Mouse (Mus musculus) cerebellum, adult 2 months (tissue): ENCODE results near the gene Hspa12a. TPM values are rescaled to one million over a fixed set of nuclear protein-coding genes. Genes with fewer than 3 reads are reported as not detected.

ENCODE experiments used
- DNase-seq, 2 experiments: peaks; one replicate each; pipeline ENCODE4 v3.0.0; 2021
- H3K27ac ChIP-seq: fragments of 200-500 bp; 2 replicates; pipeline ENCODE4 v1.5.1; 2012; ENCODE audit warnings: low read length, control low read depth, inconsistent platforms; ENCODE audit not compliant: insufficient read depth
- H3K27me3 ChIP-seq: fragments of 200-500 bp; 2 replicates; pipeline ENCODE4 v1.6.1; 2012; ENCODE audit warnings: inconsistent platforms, mild to moderate bottlenecking, low read length, moderate library complexity; ENCODE audit not compliant: control insufficient read depth, insufficient read depth
- H3K4me1 ChIP-seq: fragments of 200-500 bp; 2 replicates; pipeline ENCODE4 v1.6.1; 2011; ENCODE audit warnings: low read length; ENCODE audit not compliant: control insufficient read depth, insufficient read depth
- H3K4me3 ChIP-seq: fragments of 200-500 bp; replicated peaks from 2 replicates; pipeline ENCODE3; 2011; ENCODE audit warnings: mild to moderate bottlenecking, low read depth, low read length, control low read depth; ENCODE audit not compliant: insufficient read depth
- CTCF ChIP-seq: fragments of 200-500 bp; IDR thresholded peaks from 2 replicates; pipeline ENCODE4 v1.5.1; 2011; ENCODE audit warnings: low read depth, mild to moderate bottlenecking, control low read depth, low read length, moderate library complexity, borderline replicate concordance; ENCODE audit not compliant: insufficient read depth
- POLR2A ChIP-seq: fragments of 200-500 bp; IDR thresholded peaks from 2 replicates; pipeline ENCODE4 v1.6.1; 2011; ENCODE audit warnings: low read length, control low read depth, borderline replicate concordance; ENCODE audit not compliant: insufficient read depth
- WGBS: fragments of 180-500 bp; shearing (Covaris S2); methylation state at CpG from one replicate; pipeline ENCODE4 v1.1.7; 2018; 5-methylcytosine and 5-hydroxymethylcytosine counted together
- polyA plus RNA-seq: library from polyadenylated mRNA; depleted of rRNA; stranded (reverse); fragments of >200 nt; gene quantifications from 2 replicates; pipeline ENCODE4 v1.2.3, GENCODE M21; 2012; rRNA removed

Hspa12a gene
- polyA plus RNA-seq, 1 experiment, result 103 TPM

GRCm38 (mm10) chr19:58762848-58763541 is 180.5 kb downstream of the Hspa12a start:
- Histone ChIP-seq H3K27me3 (no peaks in the 10 kb centered on the region), H3K27ac (no peak overlapping the region), H3K4me1 (no peaks in the 10 kb centered on the region; the same call in 1 of the 2 replicates), H3K4me3 (no peak overlapping the region)
- DNase-seq, result peak; percentile 17 to 30
- TF ChIP-seq POLR2A (no peak), CTCF (peak; percentile 60)
- WGBS, result 7% methylated on average over 12 of the region's 12 CpGs

GRCm38 (mm10) chr19:58762316-58762715 is 181.1 kb downstream of the Hspa12a start:
- Histone ChIP-seq H3K4me1 (no peaks in the 10 kb centered on the region; the same call in 1 of the 2 replicates), H3K27me3 (no peaks in the 10 kb centered on the region), H3K27ac (no peak overlapping the region), H3K4me3 (no peak overlapping the region)
- TF ChIP-seq CTCF, result no peak
- no peak for TF ChIP-seq POLR2A
- WGBS, result 36% methylated on average over 6 of the region's 6 CpGs
- no peak for DNase-seq

DNA sequence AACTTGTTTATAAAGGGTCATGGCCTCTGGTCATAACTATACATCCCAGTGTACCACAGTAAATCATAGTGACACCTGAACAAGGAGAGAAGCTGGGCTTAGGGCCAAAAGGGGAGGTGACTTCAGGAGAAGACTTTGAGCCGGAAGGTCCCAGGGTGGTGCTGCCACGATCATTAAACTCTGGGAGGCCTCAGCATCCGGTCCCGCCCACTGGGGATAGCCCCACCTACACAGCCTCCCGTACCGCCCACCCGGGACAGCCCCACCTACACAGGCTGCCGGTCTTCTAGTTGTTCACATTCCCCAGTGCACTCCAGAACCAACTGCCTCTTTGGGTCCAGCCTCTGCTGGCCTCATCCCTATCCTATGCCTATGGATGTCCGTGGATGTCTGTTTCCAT is 184.0 kb downstream of the Hspa12a start, which contains the start of gene Pnliprp2:
Gene Pnliprp2, plus strand, starts transcription at position 297 of the 400 bp plus-strand sequence.
- Histone ChIP-seq H3K4me3 (no peak within 1 kb of the TSS), H3K4me1 (no peaks in the 10 kb centered on the region; the same call in 1 of the 2 replicates), H3K27me3 (no peaks in the 10 kb centered on the region), H3K27ac (no peak within 1 kb of the TSS)
- TF ChIP-seq POLR2A (no peak), CTCF (no peak)
- WGBS, result 77% methylated on average over 9 of the region's 9 CpGs
- DNase-seq, result no peak

DNA sequence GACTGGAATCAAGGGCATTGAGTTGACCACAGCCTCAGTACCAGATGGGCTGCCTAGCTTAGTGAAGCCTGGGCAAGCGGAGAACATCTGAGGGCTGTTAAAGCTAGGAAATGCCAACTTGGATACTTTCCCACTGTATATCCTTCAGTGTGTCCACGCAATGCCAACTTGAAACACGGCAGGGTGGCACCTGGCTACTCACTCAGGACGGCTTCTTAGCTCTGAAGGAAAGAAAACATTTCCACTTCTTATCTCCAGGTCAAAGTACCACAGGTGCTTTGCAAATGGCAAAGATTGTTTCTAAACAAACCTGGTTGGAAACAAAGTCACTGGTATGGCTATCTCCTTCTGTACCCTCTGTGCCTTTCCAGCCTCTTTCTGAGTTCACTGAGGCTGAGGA is 184.6 kb downstream of the Hspa12a start:
- no peak for DNase-seq
- TF ChIP-seq CTCF (no peak), POLR2A (no peak)
- Histone ChIP-seq H3K27ac (no peak overlapping the region), H3K27me3 (no peaks in the 10 kb centered on the region), H3K4me1 (no peaks in the 10 kb centered on the region; the same call in 1 of the 2 replicates), H3K4me3 (no peak overlapping the region)
- 17% methylated on average over 4 of the region's 4 CpGs for WGBS

DNA sequence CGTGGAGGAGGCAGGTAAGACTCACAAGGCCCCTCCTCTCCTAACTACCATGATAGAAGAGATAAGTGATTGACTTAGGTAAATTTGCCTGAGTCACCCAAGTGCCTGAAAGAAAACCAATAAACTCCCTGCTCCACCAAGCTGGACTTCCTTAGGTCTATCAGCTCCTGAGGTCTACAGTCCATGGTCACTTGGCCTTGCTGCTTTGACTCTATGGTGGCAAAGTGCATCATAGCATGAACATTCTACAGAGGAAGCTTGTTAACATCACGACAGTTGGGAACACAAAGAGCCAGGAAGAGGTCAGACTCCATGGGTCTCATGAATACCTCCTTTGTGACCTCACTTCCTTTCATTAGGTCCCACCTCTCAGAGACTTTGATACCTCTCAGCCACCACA is 191.9 kb downstream of the Hspa12a start:
- 72% methylated on average over 2 of the region's 2 CpGs for WGBS
- H3K4me1 ChIP-seq, result no peaks in the 10 kb centered on the region
- TF ChIP-seq CTCF (no peak), POLR2A (no peak)
- no peak for DNase-seq
- H3K27me3 ChIP-seq, result no peaks in the 10 kb centered on the region
- no peak overlapping the region for H3K4me3 ChIP-seq
- no peak overlapping the region for H3K27ac ChIP-seq

DNA sequence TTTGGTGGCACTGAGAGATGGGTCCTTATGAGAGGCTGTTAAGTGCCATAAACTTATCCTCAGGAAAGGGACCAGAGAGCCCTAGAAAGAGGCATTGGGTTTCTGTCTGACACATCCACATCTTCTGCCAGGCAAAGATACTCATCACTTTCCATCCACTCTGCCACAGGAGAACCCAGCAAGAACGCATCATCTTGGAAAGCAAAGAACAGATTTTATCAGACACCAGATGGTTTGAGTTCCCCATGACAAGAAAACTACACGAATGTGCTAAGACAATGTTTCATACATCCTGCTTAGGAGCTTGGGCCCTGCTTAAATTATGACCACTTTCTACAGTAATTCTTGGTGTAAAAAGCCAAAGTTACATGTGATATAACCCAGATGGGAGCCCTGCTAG is 192.6 kb downstream of the Hspa12a start:
- H3K27ac ChIP-seq, result no peak overlapping the region
- no peak for DNase-seq
- no peak overlapping the region for H3K4me3 ChIP-seq
- H3K4me1 ChIP-seq, result no peaks in the 10 kb centered on the region
- no peaks in the 10 kb centered on the region for H3K27me3 ChIP-seq
- 32% methylated on average over 2 of the region's 2 CpGs for WGBS
- TF ChIP-seq POLR2A, result no peak
- no peak for TF ChIP-seq CTCF

DNA sequence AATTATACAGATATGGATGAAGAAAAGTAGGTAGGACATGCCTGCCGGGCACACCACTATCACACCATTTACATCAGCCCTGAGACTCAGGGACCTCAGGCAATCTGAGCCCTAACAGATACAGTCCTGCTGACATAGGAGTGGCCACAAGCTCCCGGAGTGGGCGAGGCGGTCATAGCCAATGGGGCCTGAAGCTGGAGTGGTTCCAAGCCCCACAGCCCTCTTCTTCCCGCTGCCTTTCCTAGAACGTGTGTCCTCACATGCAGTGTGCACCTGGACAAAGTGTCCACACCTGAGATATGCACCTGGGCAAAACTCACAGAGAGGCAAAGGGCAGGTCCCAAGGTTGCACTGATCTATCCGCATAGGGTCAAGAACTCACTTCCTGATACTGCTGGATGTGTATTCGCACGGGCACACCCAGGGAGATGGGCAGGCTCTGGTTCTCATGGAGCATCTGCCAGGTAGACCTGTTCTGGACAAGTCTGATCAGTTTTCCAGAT is 195.9 kb downstream of the Hspa12a start:
- Histone ChIP-seq H3K27me3 (no peaks in the 10 kb centered on the region), H3K27ac (no peak overlapping the region), H3K4me1 (no peaks in the 10 kb centered on the region), H3K4me3 (no peak overlapping the region)
- DNase-seq, result no peak
- TF ChIP-seq CTCF, result no peak
- TF ChIP-seq POLR2A, result no peak
- WGBS, result 77% methylated on average over 9 of the region's 9 CpGs

Other genes starting within 250 kb of the Hspa12a start
- gene Pnliprp1, start 214.8 kb downstream of the Hspa12a start, polyA plus RNA-seq, result not detected in 2 replicates
- gene Pnliprp2, start 183.9 kb downstream of the Hspa12a start, polyA plus RNA-seq, result not detected in 2 replicates
- not detected in 2 replicates for gene 1700019N19Rik, start 149.2 kb downstream of the Hspa12a start, polyA plus RNA-seq
- gene Eno4, start 229 bp downstream of the Hspa12a start, polyA plus RNA-seq, result 1.9 and 2.1 TPM in 2 replicates
- 19.2 and 22.5 TPM in 2 replicates for gene Shtn1, start 132.4 kb upstream of the Hspa12a start, polyA plus RNA-seq
- gene Vax1, start 226.4 kb upstream of the Hspa12a start, polyA plus RNA-seq, result 0.26 TPM in 1 of 2 replicates, not detected in the other